Mouse (Mus musculus): ENCODE results near the gene Hist2h3c1.
"Not testable (repeated sequence)": the region's sequence is repeated elsewhere in the genome, so short reads cannot be mapped to it uniquely, and the experiment has no call there.

Hist2h3c1 gene

DNA sequence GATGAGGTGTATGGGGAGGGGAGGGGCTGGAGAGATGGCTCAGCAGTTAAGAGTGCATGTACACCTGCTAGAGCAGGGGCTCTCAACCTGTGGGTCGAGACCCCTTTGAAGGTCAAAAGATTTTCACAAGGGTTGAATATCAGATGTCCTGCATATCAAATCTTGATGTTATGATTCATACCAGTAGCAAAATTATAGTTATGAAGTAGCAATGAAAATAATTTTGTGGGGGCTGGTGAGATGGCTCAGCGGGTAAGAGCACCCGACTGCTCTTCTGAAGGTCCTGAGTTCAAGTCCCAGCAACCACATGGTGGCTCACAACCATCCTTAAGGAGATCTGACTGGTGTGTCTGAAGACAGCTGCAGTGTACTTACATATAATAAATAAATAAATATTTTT is 44.2 kb downstream of the Hist2h3c1 start:
- DNase-seq (ENCODE audit: low spot score) = not testable (repeated sequence)

DNA sequence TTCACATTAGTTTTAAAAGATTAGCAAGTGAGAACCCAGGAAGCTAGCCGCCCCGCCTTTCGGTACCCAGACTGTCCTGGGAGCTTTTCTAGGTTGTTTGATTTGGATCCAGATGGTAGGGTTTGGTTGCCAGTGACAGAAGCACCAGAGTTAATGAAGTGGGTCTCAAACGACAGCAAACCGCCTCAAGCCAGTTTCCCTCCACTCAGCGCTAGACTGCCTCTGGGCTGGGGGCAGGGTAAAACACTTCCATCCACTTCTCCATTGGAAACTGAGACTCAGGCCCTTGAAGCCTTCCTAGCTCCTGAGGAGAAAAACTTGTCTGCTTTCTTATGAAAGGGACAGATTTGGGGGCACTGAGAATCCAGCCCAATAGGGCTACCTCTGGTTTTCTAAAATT is 46.2 kb downstream of the Hist2h3c1 start:
- DNase-seq (ENCODE audit: low spot score) = no peak

DNA sequence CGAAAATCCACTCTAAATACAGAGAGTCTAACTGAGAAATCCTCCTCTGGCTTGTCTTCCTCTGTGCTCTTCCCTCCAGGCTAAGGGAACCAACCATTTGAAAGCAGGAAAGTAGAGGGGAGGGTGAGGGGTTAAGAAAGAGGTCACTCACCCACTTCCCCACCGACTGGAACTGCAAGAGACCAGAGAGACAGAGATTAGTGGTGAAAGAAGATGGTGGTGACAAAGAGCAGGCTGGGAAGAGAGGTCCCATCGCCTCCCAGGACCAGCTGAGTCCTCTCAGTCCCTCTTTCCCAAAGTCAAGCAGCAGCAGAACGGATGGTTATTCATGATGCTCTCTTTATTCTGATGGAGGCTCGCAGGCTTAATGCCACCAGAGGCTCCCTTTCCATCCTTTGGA is 46.9 kb downstream of the Hist2h3c1 start:
- no peak for DNase-seq (ENCODE audit: low spot score)

DNA sequence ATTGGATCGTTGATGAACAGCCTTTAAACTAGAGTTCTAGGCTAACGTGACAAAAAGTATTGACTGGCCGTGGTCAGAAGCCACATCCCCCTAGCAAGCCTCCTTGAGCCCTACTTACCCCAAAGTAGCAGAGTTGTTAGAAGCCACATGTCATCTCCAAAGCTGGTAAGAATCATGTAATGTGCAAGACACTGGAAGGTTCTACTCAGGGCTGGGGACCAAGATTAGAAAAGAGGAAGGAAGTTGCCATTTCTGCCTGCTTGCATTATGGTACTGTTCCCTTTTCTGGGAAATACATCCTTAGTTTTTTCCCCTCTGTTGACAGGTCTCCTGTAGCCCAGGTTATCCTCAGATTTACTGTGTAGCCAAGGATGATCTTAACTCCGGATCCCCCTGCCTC is 47.3 kb downstream of the Hist2h3c1 start, which contains the start of gene Fcgr1:
Gene Fcgr1 (minus strand): TSS at position 183 of the 400 bp plus-strand sequence.
- DNase-seq (ENCODE audit: low spot score) = no peak
